Mouse (Mus musculus) liver, embryonic 12.5 days (tissue): ENCODE results near the gene Zzz3. TPM values are rescaled to one million over a fixed set of nuclear protein-coding genes. Genes with fewer than 3 reads are reported as not detected.

Experiments
- ATAC-seq: fragments of 200-750 bp; cut with Nextera tagmentation; 2 replicates; pipeline ENCODE4 v1.8.0; 2017; ENCODE audit warnings: moderate number of reproducible peaks, mild to moderate bottlenecking, moderate library complexity
- H3K27ac ChIP-seq: fragments of 300-500 bp; sonication (generic); 2 replicates; pipeline ENCODE4 v1.5.1; 2016; ENCODE audit warnings: mild to moderate bottlenecking
- H3K27me3 ChIP-seq: fragments of 300-500 bp; sonication (generic); replicated peaks from 2 replicates; pipeline ENCODE4 v1.6.1; 2016; ENCODE audit warnings: mild to moderate bottlenecking, moderate library complexity
- H3K36me3 ChIP-seq: fragments of 300-500 bp; sonication (generic); 2 replicates; pipeline ENCODE4 v1.6.1; 2016; ENCODE audit warnings: mild to moderate bottlenecking, moderate library complexity
- H3K4me1 ChIP-seq: fragments of 300-500 bp; sonication (generic); 2 replicates; pipeline ENCODE4 v1.6.1; 2016
- H3K4me2 ChIP-seq: fragments of 300-500 bp; sonication (generic); 2 replicates; pipeline ENCODE4 v1.6.1; 2016; ENCODE audit warnings: mild to moderate bottlenecking, moderate library complexity
- H3K4me3 ChIP-seq: fragments of 300-500 bp; sonication (generic); 2 replicates; pipeline ENCODE4 v1.5.1; 2016; ENCODE audit warnings: mild to moderate bottlenecking, moderate library complexity
- H3K9ac ChIP-seq: fragments of 300-500 bp; sonication (generic); 2 replicates; pipeline ENCODE4 v1.6.1; 2016; ENCODE audit warnings: mild to moderate bottlenecking, moderate library complexity
- H3K9me3 ChIP-seq: fragments of 300-500 bp; sonication (generic); replicated peaks from 2 replicates; pipeline ENCODE4 v1.6.1; 2016; ENCODE audit warnings: mild to moderate bottlenecking, moderate library complexity
- WGBS: fragments of 180-500 bp; shearing (Covaris S2); methylation state at CpG from one replicate; pipeline ENCODE4 v1.1.7; 2016; ENCODE audit not compliant: insufficient replicate concordance; 5-methylcytosine and 5-hydroxymethylcytosine counted together
- polyA plus RNA-seq: library from polyadenylated mRNA; unstranded; fragments of >200 nt; fragmentation: Nextera tagmentation; extraction: Ambion mirVana; gene quantifications from 2 replicates; pipeline ENCODE4 v1.2.1, GENCODE M21; 2016

Gene Zzz3
- polyA plus RNA-seq, 1 experiment from 2014 or later = 25.7 TPM

GRCm38 (mm10) chr3:152403827-152404226, 8.6 kb downstream of the Zzz3 start:
- Histone ChIP-seq H3K36me3 (peaks cover 10% of the 10 kb centered on the region; the same call in 1 of the 2 replicates), H3K9ac (no peak overlapping the region), H3K9me3 (no peaks in the 10 kb centered on the region), H3K27ac (no peak overlapping the region), H3K4me3 (no peak overlapping the region), H3K4me2 (no peak overlapping the region), H3K27me3 (no peaks in the 10 kb centered on the region), H3K4me1 (peaks cover 91% of the 10 kb centered on the region)
- ATAC-seq = no peak
- WGBS = 53% methylated on average over 2 of the region's 2 CpGs

- H3K4me2 ChIP-seq = peak overlapping the region; percentile 27
- 64% methylated on average over 7 of the region's 7 CpGs for WGBS
- H3K36me3 ChIP-seq = peaks cover 3% of the 10 kb centered on the region; the same call in 1 of the 2 replicates
- H3K4me3 ChIP-seq = no peak overlapping the region
- H3K27ac ChIP-seq = peak overlapping the region; percentile 65
- H3K9me3 ChIP-seq = no peaks in the 10 kb centered on the region
- no peaks in the 10 kb centered on the region for H3K27me3 ChIP-seq
- H3K9ac ChIP-seq = no peak overlapping the region
- no peak for ATAC-seq
- H3K4me1 ChIP-seq = peaks cover 85% of the 10 kb centered on the region
Observed at GRCm38 (mm10) chr3:152405420-152405819, 10.1 kb downstream of the Zzz3 start.

- peaks cover 85% of the 10 kb centered on the region for H3K4me1 ChIP-seq
Observed at GRCm38 (mm10) chr3:152405978-152406640, 10.8 kb downstream of the Zzz3 start.

GRCm38 (mm10) chr3:152410980-152411551, 15.8 kb downstream of the Zzz3 start:
- Histone ChIP-seq H3K4me3 (no peak overlapping the region), H3K27ac (peak overlapping the region; percentile 21; the same call in 1 of the 2 replicates), H3K4me1 (peaks cover 65% of the 10 kb centered on the region), H3K9ac (no peak overlapping the region), H3K27me3 (no peaks in the 10 kb centered on the region), H3K4me2 (no peak overlapping the region), H3K36me3 (0 out of 2 replicates have a peak, but pooled peaks cover 3% of the 10 kb centered on the region), H3K9me3 (no peaks in the 10 kb centered on the region)
- ATAC-seq = peak; percentile 27; the same call in 1 of the 2 replicates
- 57% methylated on average over 7 of the region's 7 CpGs for WGBS

More at GRCm38 (mm10) chr3:152405978-152406640, 10.8 kb downstream of the Zzz3 start:
- Histone ChIP-seq H3K4me2 (peak overlapping the region; percentile 27), H3K27ac (peak overlapping the region; percentile 65), H3K36me3 (0 out of 2 replicates have a peak, but pooled peaks cover 3% of the 10 kb centered on the region), H3K4me3 (no peak overlapping the region), H3K9ac (no peak overlapping the region), H3K9me3 (no peaks in the 10 kb centered on the region), H3K27me3 (no peaks in the 10 kb centered on the region)
- 15% methylated on average over 4 of the region's 4 CpGs for WGBS
- peak; percentile 57; the same call in 1 of the 2 replicates for ATAC-seq

- no peak overlapping the region for H3K27ac ChIP-seq
- 59% methylated on average over 4 of the region's 4 CpGs for WGBS
- no peak overlapping the region for H3K4me2 ChIP-seq
- no peak overlapping the region for H3K9ac ChIP-seq
- no peaks in the 10 kb centered on the region for H3K27me3 ChIP-seq
- H3K36me3 ChIP-seq = 0 out of 2 replicates have a peak, but pooled peaks cover 3% of the 10 kb centered on the region
- ATAC-seq = no peak
- no peak overlapping the region for H3K4me3 ChIP-seq
- H3K9me3 ChIP-seq = no peaks in the 10 kb centered on the region
- H3K4me1 ChIP-seq = peaks cover 52% of the 10 kb centered on the region
Observed at GRCm38 (mm10) chr3:152412362-152412761, 17.1 kb downstream of the Zzz3 start.

- Histone ChIP-seq H3K9ac (no peak overlapping the region), H3K9me3 (no peaks in the 10 kb centered on the region), H3K4me3 (no peak overlapping the region), H3K4me1 (no peaks in the 10 kb centered on the region), H3K36me3 (peaks cover 62% of the 10 kb centered on the region), H3K27me3 (no peaks in the 10 kb centered on the region), H3K27ac (no peak overlapping the region), H3K4me2 (no peak overlapping the region)
- no peak for ATAC-seq
- WGBS = 89% methylated on average over 8 of the region's 8 CpGs
Observed at GRCm38 (mm10) chr3:152428925-152429324, 33.7 kb downstream of the Zzz3 start.

- H3K36me3 ChIP-seq = peaks cover 55% of the 10 kb centered on the region
- no peak for ATAC-seq
- H3K4me3 ChIP-seq = no peak overlapping the region
- no peak overlapping the region for H3K4me2 ChIP-seq
- peaks cover 28% of the 10 kb centered on the region for H3K4me1 ChIP-seq
- H3K27me3 ChIP-seq = no peaks in the 10 kb centered on the region
- H3K27ac ChIP-seq = no peak overlapping the region
- no peaks in the 10 kb centered on the region for H3K9me3 ChIP-seq
- H3K9ac ChIP-seq = no peak overlapping the region
- WGBS = 92% methylated on average over 7 of the region's 7 CpGs
Observed at GRCm38 (mm10) chr3:152432677-152433076, 37.4 kb downstream of the Zzz3 start.

- Histone ChIP-seq H3K9me3 (no peaks in the 10 kb centered on the region), H3K27me3 (no peaks in the 10 kb centered on the region), H3K4me1 (peaks cover 28% of the 10 kb centered on the region), H3K4me2 (no peak overlapping the region), H3K9ac (no peak overlapping the region), H3K27ac (no peak overlapping the region), H3K36me3 (peaks cover 41% of the 10 kb centered on the region), H3K4me3 (no peak overlapping the region)
- 0 out of 2 replicates have a peak, but pooled peaks have one; percentile 39 for ATAC-seq
Observed at GRCm38 (mm10) chr3:152435590-152435989, 40.3 kb downstream of the Zzz3 start.

- Histone ChIP-seq H3K27me3 (no peaks in the 10 kb centered on the region), H3K9me3 (no peaks in the 10 kb centered on the region), H3K4me2 (no peak overlapping the region), H3K4me1 (peaks cover 32% of the 10 kb centered on the region), H3K27ac (no peak overlapping the region), H3K4me3 (no peak overlapping the region), H3K36me3 (peaks cover 41% of the 10 kb centered on the region), H3K9ac (no peak overlapping the region)
- 84% methylated on average over 7 of the region's 7 CpGs for WGBS
- peak; percentile 58 for ATAC-seq
Observed at GRCm38 (mm10) chr3:152438068-152438467, 42.8 kb downstream of the Zzz3 start.

GRCm38 (mm10) chr3:152442795-152443194, 47.5 kb downstream of the Zzz3 start:
- Histone ChIP-seq H3K4me1 (peaks cover 17% of the 10 kb centered on the region), H3K4me2 (no peak overlapping the region), H3K4me3 (no peak overlapping the region), H3K27me3 (no peaks in the 10 kb centered on the region), H3K27ac (no peak overlapping the region), H3K36me3 (peaks cover 25% of the 10 kb centered on the region), H3K9me3 (no peaks in the 10 kb centered on the region), H3K9ac (no peak overlapping the region)
- ATAC-seq = no peak
- 67% methylated on average over 4 of the region's 4 CpGs for WGBS

- H3K4me3 ChIP-seq = no peak overlapping the region
- 75% methylated on average over 3 of the region's 3 CpGs for WGBS
Observed at GRCm38 (mm10) chr3:152444114-152444513, 48.8 kb downstream of the Zzz3 start.

GRCm38 (mm10) chr3:152446966-152447365, 51.7 kb downstream of the Zzz3 start:
- no peak overlapping the region for H3K27ac ChIP-seq
- ATAC-seq = peak; percentile 76
- no peak overlapping the region for H3K9ac ChIP-seq
- H3K36me3 ChIP-seq = peaks cover 43% of the 10 kb centered on the region
- no peak overlapping the region for H3K4me3 ChIP-seq
- no peak overlapping the region for H3K4me2 ChIP-seq
- H3K9me3 ChIP-seq = no peaks in the 10 kb centered on the region
- WGBS = 59% methylated on average over 1 of the region's 1 CpGs
- peaks cover 17% of the 10 kb centered on the region for H3K4me1 ChIP-seq
- no peaks in the 10 kb centered on the region for H3K27me3 ChIP-seq

More at GRCm38 (mm10) chr3:152444114-152444513, 48.8 kb downstream of the Zzz3 start:
- ATAC-seq = no peak
- peaks cover 27% of the 10 kb centered on the region for H3K36me3 ChIP-seq
- H3K9me3 ChIP-seq = no peaks in the 10 kb centered on the region
- peaks cover 17% of the 10 kb centered on the region for H3K4me1 ChIP-seq
- H3K27ac ChIP-seq = no peak overlapping the region
- no peak overlapping the region for H3K4me2 ChIP-seq
- H3K27me3 ChIP-seq = no peaks in the 10 kb centered on the region
- H3K9ac ChIP-seq = no peak overlapping the region
